Mouse (Mus musculus): ENCODE results near the gene Stard3nl. TPM values are rescaled to one million over a fixed set of nuclear protein-coding genes. Genes with fewer than 3 reads are reported as not detected.

The Stard3nl gene
- 127 and 136 TPM in 2 replicates for polyA plus RNA-seq (2016; fragmentation: Nextera tagmentation; extraction: Ambion mirVana)

GRCm38 (mm10) chr13:19395688-19396354, at the start of gene Stard3nl:
TSS of gene Stard3nl (minus strand) at chr13:19395795.
- ATAC-seq (ENCODE audit: low FRiP score, low read depth), result peak; percentile 99
- peak within 1 kb of the TSS; percentile 87 for H3K27ac ChIP-seq (replicated peaks)
- H3K4me2 ChIP-seq (replicated peaks), result peak within 1 kb of the TSS; percentile 58
- 1% methylated on average over 35 of the region's 37 CpGs for WGBS
- H3K36me3 ChIP-seq, result no peaks in the 10 kb centered on the region
- no peaks in the 10 kb centered on the region for H3K9me3 ChIP-seq
- peaks cover 18% of the 10 kb centered on the region for H3K4me1 ChIP-seq
- no peaks in the 10 kb centered on the region for H3K27me3 ChIP-seq
- peak within 1 kb of the TSS; percentile 94 for H3K4me3 ChIP-seq
- H3K9ac ChIP-seq (replicated peaks), result peak within 1 kb of the TSS; percentile 90

- Histone ChIP-seq H3K27me3 (no peaks in the 10 kb centered on the region), H3K36me3 (no peaks in the 10 kb centered on the region), H3K9ac (replicated peaks) (no peak overlapping the region), H3K4me1 (no peaks in the 10 kb centered on the region), H3K4me2 (replicated peaks) (no peak overlapping the region), H3K9me3 (no peaks in the 10 kb centered on the region), H3K4me3 (no peak overlapping the region), H3K27ac (replicated peaks) (no peak overlapping the region)
- peak; percentile 63 for ATAC-seq (ENCODE audit: low FRiP score, low read depth)
- 79% methylated on average over 10 of the region's 10 CpGs for WGBS
These were observed 42.4 kb upstream of the Stard3nl start for GRCm38 (mm10) chr13:19438040-19438439.

- WGBS, result 81% methylated on average over 4 of the region's 4 CpGs
- ATAC-seq (ENCODE audit: low FRiP score, low read depth), result no peak
These were observed 34.3 kb upstream of the Stard3nl start for GRCm38 (mm10) chr13:19429812-19430370.

DNA sequence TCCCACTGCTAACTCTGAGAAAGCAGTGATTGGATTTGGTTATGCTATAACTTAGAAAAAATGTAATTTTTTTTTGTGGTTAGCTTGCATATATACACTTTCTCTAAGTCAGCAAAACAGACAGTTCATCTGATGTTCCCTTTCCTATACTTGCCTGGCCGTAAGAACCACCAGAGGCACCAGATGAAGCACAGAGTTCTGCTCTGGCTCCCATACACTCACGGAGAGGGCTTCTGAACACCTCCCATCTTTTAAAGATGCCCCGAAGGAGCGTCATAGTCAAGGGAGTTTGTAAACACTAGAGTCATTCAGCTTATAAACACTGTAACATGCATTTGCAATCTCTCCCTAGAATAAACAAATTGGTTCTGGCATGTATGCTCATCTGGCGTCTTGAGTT, 32.5 kb upstream of the Stard3nl start:
- no peak overlapping the region for H3K9ac ChIP-seq (replicated peaks)
- no peak overlapping the region for H3K4me2 ChIP-seq (replicated peaks)
- H3K4me3 ChIP-seq, result no peak overlapping the region
- H3K27me3 ChIP-seq, result no peaks in the 10 kb centered on the region
- ATAC-seq (ENCODE audit: low FRiP score, low read depth), result no peak
- no peaks in the 10 kb centered on the region for H3K4me1 ChIP-seq
- no peak overlapping the region for H3K27ac ChIP-seq (replicated peaks)
- no peaks in the 10 kb centered on the region for H3K36me3 ChIP-seq
- H3K9me3 ChIP-seq, result no peaks in the 10 kb centered on the region
- 87% methylated on average over 5 of the region's 5 CpGs for WGBS

More at GRCm38 (mm10) chr13:19429812-19430370, 34.3 kb upstream of the Stard3nl start:
- H3K4me1 ChIP-seq, result no peaks in the 10 kb centered on the region
- H3K9me3 ChIP-seq, result no peaks in the 10 kb centered on the region
- no peak overlapping the region for H3K4me2 ChIP-seq (replicated peaks)
- no peak overlapping the region for H3K9ac ChIP-seq (replicated peaks)
- no peak overlapping the region for H3K27ac ChIP-seq (replicated peaks)
- H3K4me3 ChIP-seq, result no peak overlapping the region
- H3K27me3 ChIP-seq, result no peaks in the 10 kb centered on the region
- no peaks in the 10 kb centered on the region for H3K36me3 ChIP-seq

DNA sequence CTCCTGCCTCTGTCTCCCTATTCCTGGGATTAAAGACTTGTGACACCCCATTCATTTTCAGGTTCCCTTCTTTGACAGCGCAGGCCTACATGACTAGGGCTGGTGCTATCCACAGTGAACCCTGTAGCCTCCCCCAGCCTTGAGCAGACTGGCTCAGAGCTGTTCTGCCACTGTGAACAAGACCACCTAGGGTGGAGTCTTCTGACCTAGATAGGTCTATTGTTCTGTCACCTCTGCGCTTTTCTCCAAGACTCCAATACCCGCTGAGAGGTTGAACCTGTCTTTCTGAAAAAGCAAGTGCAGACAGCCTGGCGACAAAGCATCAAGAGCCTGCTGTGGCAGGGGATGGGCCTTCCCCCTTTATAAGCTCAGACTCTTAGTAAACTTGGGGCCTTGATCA, 29.0 kb upstream of the Stard3nl start:
- Histone ChIP-seq H3K9me3 (no peaks in the 10 kb centered on the region), H3K9ac (replicated peaks) (no peak overlapping the region), H3K27me3 (no peaks in the 10 kb centered on the region), H3K4me3 (no peak overlapping the region), H3K36me3 (no peaks in the 10 kb centered on the region), H3K4me1 (no peaks in the 10 kb centered on the region), H3K27ac (replicated peaks) (no peak overlapping the region), H3K4me2 (replicated peaks) (no peak overlapping the region)
- WGBS, result 88% methylated on average over 4 of the region's 4 CpGs
- ATAC-seq (ENCODE audit: low FRiP score, low read depth), result no peak

DNA sequence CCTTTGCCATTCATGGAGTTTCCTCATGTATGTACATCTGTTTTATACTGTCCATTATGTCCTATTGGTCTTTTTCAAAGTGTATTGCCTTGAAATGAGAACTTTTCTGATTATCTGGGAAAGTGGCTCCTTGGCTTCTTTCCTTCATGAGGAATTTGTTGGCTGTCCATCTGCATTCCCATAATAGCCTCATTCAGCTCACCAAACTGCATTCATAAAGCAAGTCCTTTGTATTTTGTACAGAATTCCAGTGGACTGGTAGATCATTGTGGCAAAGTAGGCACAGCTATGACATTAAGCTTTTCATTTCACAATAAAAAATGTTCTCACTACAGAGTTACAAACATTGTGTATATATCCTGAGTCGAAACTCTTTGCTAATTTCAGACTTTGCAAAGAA, 26.9 kb upstream of the Stard3nl start:
- H3K36me3 ChIP-seq, result no peaks in the 10 kb centered on the region
- H3K9ac ChIP-seq (replicated peaks), result no peak overlapping the region
- no peak overlapping the region for H3K4me3 ChIP-seq
- ATAC-seq (ENCODE audit: low FRiP score, low read depth), result no peak
- WGBS, result 88% methylated on average over 1 of the region's 1 CpGs
- H3K4me2 ChIP-seq (replicated peaks), result no peak overlapping the region
- H3K9me3 ChIP-seq, result no peaks in the 10 kb centered on the region
- H3K27me3 ChIP-seq, result no peaks in the 10 kb centered on the region
- no peak overlapping the region for H3K27ac ChIP-seq (replicated peaks)
- no peaks in the 10 kb centered on the region for H3K4me1 ChIP-seq

DNA sequence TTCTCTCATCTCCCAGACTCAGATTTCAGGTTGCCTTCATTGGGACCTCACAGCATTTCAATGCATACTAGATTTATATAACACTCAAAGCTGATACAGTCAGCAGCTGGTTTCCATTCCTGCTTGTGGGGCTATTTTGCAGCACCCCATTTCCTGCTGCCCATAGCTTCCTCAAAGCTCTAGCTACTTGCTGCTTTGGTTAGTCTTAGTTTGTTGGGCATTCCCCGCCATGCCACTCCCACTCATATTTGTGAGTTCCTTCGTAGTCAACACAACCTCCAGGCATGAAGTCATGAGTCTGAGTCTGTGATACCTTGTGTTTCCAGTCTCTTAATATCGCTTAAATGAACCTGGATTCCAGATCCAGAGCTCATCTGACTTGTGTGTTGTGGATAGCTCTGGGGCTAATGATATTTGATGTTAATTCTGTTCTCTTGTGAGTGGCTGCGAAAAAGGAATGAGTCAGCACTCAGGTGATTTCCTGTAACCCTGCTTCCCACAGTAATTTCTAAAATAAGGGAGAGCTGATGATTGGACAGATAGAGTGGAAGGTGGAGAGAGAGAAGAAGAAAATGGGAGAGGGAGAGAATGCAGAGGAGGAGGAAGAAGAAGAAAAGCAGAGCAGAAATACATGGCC, 22.4 kb upstream of the Stard3nl start:
- Histone ChIP-seq H3K4me2 (replicated peaks) (no peak overlapping the region), H3K4me3 (no peak overlapping the region), H3K4me1 (no peaks in the 10 kb centered on the region), H3K36me3 (no peaks in the 10 kb centered on the region), H3K9ac (replicated peaks) (no peak overlapping the region), H3K27ac (replicated peaks) (no peak overlapping the region), H3K27me3 (no peaks in the 10 kb centered on the region), H3K9me3 (no peaks in the 10 kb centered on the region)
- WGBS, result 87% methylated on average over 4 of the region's 4 CpGs
- no peak for ATAC-seq (ENCODE audit: low FRiP score, low read depth)

GRCm38 (mm10) chr13:19415894-19416531, 20.4 kb upstream of the Stard3nl start:
- no peak overlapping the region for H3K27ac ChIP-seq (replicated peaks)
- no peak overlapping the region for H3K4me3 ChIP-seq
- H3K4me2 ChIP-seq (replicated peaks), result no peak overlapping the region
- no peaks in the 10 kb centered on the region for H3K36me3 ChIP-seq
- H3K9me3 ChIP-seq, result no peaks in the 10 kb centered on the region
- no peak for ATAC-seq (ENCODE audit: low FRiP score, low read depth)
- WGBS, result 81% methylated on average over 8 of the region's 8 CpGs
- no peak overlapping the region for H3K9ac ChIP-seq (replicated peaks)
- H3K4me1 ChIP-seq, result no peaks in the 10 kb centered on the region
- H3K27me3 ChIP-seq, result no peaks in the 10 kb centered on the region

- H3K27ac ChIP-seq (replicated peaks), result no peak overlapping the region
- 73% methylated on average over 1 of the region's 1 CpGs for WGBS
- H3K27me3 ChIP-seq, result no peaks in the 10 kb centered on the region
- H3K9me3 ChIP-seq, result no peaks in the 10 kb centered on the region
- no peaks in the 10 kb centered on the region for H3K4me1 ChIP-seq
- H3K9ac ChIP-seq (replicated peaks), result no peak overlapping the region
- H3K36me3 ChIP-seq, result no peaks in the 10 kb centered on the region
- ATAC-seq (ENCODE audit: low FRiP score, low read depth), result no peak
- H3K4me3 ChIP-seq, result no peak overlapping the region
- no peak overlapping the region for H3K4me2 ChIP-seq (replicated peaks)
These were observed 19.7 kb upstream of the Stard3nl start for GRCm38 (mm10) chr13:19415337-19415736.

- 93% methylated on average over 2 of the region's 2 CpGs for WGBS
- no peak overlapping the region for H3K4me3 ChIP-seq
- ATAC-seq (ENCODE audit: low FRiP score, low read depth), result no peak
- H3K9me3 ChIP-seq, result no peaks in the 10 kb centered on the region
- no peaks in the 10 kb centered on the region for H3K36me3 ChIP-seq
- no peaks in the 10 kb centered on the region for H3K27me3 ChIP-seq
- no peaks in the 10 kb centered on the region for H3K4me1 ChIP-seq
- H3K9ac ChIP-seq (replicated peaks), result no peak overlapping the region
- no peak overlapping the region for H3K27ac ChIP-seq (replicated peaks)
- no peak overlapping the region for H3K4me2 ChIP-seq (replicated peaks)
These were observed 16.8 kb upstream of the Stard3nl start for GRCm38 (mm10) chr13:19412334-19412939.

GRCm38 (mm10) chr13:19411886-19412285, 16.3 kb upstream of the Stard3nl start:
- no peaks in the 10 kb centered on the region for H3K9me3 ChIP-seq
- WGBS, result 81% methylated on average over 5 of the region's 5 CpGs
- no peaks in the 10 kb centered on the region for H3K27me3 ChIP-seq
- no peaks in the 10 kb centered on the region for H3K36me3 ChIP-seq
- no peak overlapping the region for H3K9ac ChIP-seq (replicated peaks)
- H3K4me1 ChIP-seq, result no peaks in the 10 kb centered on the region
- no peak overlapping the region for H3K4me3 ChIP-seq
- ATAC-seq (ENCODE audit: low FRiP score, low read depth), result no peak
- no peak overlapping the region for H3K27ac ChIP-seq (replicated peaks)
- H3K4me2 ChIP-seq (replicated peaks), result no peak overlapping the region

DNA sequence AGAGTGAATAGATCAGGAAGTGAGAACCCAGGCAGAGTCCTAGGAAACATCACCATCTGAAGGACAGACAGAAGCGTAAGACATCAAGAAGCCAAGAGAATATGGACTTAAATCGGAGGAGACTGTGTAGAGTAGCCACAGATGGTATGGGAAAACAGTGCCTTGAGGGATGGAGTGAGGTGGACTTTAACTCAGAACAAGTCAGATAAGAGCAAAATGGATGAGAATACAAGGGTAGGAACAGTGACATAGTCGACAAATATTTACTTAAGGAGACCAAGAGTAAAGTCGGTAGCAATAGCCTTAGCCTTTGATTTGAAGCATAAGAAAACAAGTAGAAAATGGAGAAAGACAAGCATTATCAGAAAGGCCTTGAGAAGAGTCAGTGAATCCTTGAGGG, 15.1 kb upstream of the Stard3nl start:
- no peaks in the 10 kb centered on the region for H3K9me3 ChIP-seq
- no peaks in the 10 kb centered on the region for H3K36me3 ChIP-seq
- H3K27ac ChIP-seq (replicated peaks), result no peak overlapping the region
- H3K27me3 ChIP-seq, result no peaks in the 10 kb centered on the region
- no peak overlapping the region for H3K9ac ChIP-seq (replicated peaks)
- 94% methylated on average over 4 of the region's 4 CpGs for WGBS
- no peak overlapping the region for H3K4me2 ChIP-seq (replicated peaks)
- ATAC-seq (ENCODE audit: low FRiP score, low read depth), result no peak
- no peak overlapping the region for H3K4me3 ChIP-seq
- H3K4me1 ChIP-seq, result no peaks in the 10 kb centered on the region

Measured in midbrain, embryonic 12.5 days (tissue).